Mouse (Mus musculus) kidney, adult 2 months (tissue): ENCODE data around the gene Zfp462.

ENCODE experiments used
- CTCF ChIP-seq: fragments of 200-500 bp; conservative IDR thresholded peaks from 2 replicates; pipeline ENCODE4 v1.5.1; 2011; ENCODE audit warnings: low read depth, mild to moderate bottlenecking, control low read depth, low read length, moderate library complexity, mixed read lengths; ENCODE audit not compliant: insufficient read depth, insufficient read length
- POLR2A ChIP-seq: fragments of 200-500 bp; IDR thresholded peaks from one replicate; pipeline ENCODE4 v1.6.1; 2011; ENCODE audit warnings: low read depth, low read length, control low read depth

DNA sequence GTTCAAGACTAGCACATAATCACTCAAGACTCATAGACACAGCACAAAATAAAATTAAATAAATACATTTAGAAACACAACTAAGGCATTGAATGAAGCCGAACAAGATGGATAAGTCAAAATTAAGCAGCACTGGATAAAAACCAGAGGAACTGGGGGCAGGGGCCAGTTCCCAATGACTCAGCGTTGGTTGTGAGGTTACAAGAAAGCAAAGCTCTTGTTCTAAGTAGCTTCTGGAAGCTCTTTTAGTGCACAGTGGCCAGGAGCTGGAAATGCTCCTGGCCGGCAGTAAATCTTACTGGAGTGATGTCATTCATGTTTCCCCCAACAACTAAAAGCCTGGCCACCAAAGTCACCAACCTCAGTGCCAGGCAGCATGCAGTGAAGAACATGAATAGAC is 26.6 kb upstream of the Zfp462 start:
- TF ChIP-seq CTCF (no peak), POLR2A (no peak)
